Mouse (Mus musculus): Measurements from ENCODE around the gene Ifitm7.
"Not testable (repeated sequence)": the region's sequence is repeated elsewhere in the genome, so short reads cannot be mapped to it uniquely, and the experiment has no call there.

Ifitm7 gene

GRCm38 (mm10) chr16:13981726-13982125 is 5.0 kb downstream of the Ifitm7 start:
- in situ Hi-C loops (cut with MboI; ENCODE audit: low sequenced_read_pairs): not testable (repeated sequence)

- in situ Hi-C loops (cut with MboI; ENCODE audit: low sequenced_read_pairs): not testable (repeated sequence)
These were observed 9.7 kb downstream of the Ifitm7 start for GRCm38 (mm10) chr16:13977026-13977425.

GRCm38 (mm10) chr16:13976358-13976896 is 10.3 kb downstream of the Ifitm7 start:
- in situ Hi-C loops (cut with MboI; ENCODE audit: low sequenced_read_pairs): not testable (repeated sequence)

DNA sequence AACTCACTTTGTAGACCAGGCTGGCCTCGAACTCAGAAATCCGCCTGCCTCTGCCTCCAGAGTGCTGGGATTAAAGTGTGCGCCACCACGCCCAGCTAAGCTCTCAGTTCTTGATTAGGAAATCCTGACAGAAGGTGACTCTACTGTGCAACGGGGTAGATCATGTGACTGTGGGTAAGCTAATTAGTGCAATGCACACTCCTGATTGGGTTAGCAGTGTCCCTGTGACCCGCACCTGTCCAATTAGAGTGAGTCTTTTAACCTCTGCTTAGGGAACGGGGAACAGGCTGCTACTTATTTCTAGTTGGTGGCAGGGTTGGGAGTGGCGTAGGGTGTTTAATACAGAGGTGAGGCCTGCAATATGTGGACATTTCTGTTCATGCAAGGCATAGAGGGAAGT is 14.6 kb downstream of the Ifitm7 start:
- in situ Hi-C loops (cut with MboI; ENCODE audit: low sequenced_read_pairs): no loop called here

GRCm38 (mm10) chr16:13969096-13969495 is 17.6 kb downstream of the Ifitm7 start:
- in situ Hi-C loops (cut with MboI; ENCODE audit: low sequenced_read_pairs): no loop called here

DNA sequence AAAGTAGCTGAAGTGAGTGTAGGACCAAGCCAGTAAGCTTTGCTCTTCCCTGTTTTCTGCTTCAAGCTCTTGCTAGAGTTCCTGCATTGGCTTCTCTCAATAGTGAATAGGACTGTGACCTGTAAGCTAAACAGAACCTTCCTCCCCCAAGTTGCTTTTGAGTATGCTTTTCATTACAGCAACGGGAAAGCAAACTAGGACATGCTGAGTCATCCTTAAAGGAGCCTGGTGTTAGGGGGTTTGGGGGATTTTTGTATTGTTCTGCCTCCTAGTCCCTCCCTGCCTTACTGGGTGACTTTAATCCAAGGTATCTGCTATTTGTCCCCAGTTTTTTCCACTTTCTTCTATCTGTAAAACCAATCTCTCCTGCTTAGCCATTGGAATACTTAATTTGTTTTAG is 24.6 kb downstream of the Ifitm7 start:
- in situ Hi-C loops (cut with MboI; ENCODE audit: low sequenced_read_pairs): no loop called here

- in situ Hi-C loops (cut with MboI; ENCODE audit: low sequenced_read_pairs): no loop called here
These were observed 35.4 kb downstream of the Ifitm7 start for GRCm38 (mm10) chr16:13951245-13951644.

GRCm38 (mm10) chr16:13946306-13946705 is 40.4 kb downstream of the Ifitm7 start:
- in situ Hi-C loops (cut with MboI; ENCODE audit: low sequenced_read_pairs): no loop called here

DNA sequence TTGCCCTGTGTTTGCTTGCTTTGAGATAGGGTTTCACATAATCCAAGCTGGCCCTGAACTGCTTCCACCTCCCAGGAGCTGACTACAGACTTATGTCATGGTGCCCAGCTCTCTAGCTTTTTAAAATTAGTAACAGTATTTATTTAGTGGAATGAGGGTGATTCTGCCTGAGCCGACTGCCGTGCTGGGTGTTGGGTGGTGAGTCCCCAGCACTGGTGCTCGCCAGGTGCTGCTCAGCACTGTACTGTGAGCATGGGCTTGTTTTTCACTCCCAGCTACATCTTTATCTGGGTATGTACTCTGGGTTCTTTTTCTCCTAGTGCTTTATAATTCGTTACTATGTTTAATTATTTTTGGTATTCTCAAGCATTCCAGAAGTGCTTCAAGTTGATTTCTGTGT is 41.5 kb downstream of the Ifitm7 start:
- in situ Hi-C loops (cut with MboI; ENCODE audit: low sequenced_read_pairs): no loop called here

- in situ Hi-C loops (cut with MboI; ENCODE audit: low sequenced_read_pairs): no loop called here
These were observed 41.9 kb downstream of the Ifitm7 start for GRCm38 (mm10) chr16:13944752-13945151.

- in situ Hi-C loops (cut with MboI; ENCODE audit: low sequenced_read_pairs): no loop called here
These were observed 42.5 kb downstream of the Ifitm7 start for GRCm38 (mm10) chr16:13944178-13944577.

DNA sequence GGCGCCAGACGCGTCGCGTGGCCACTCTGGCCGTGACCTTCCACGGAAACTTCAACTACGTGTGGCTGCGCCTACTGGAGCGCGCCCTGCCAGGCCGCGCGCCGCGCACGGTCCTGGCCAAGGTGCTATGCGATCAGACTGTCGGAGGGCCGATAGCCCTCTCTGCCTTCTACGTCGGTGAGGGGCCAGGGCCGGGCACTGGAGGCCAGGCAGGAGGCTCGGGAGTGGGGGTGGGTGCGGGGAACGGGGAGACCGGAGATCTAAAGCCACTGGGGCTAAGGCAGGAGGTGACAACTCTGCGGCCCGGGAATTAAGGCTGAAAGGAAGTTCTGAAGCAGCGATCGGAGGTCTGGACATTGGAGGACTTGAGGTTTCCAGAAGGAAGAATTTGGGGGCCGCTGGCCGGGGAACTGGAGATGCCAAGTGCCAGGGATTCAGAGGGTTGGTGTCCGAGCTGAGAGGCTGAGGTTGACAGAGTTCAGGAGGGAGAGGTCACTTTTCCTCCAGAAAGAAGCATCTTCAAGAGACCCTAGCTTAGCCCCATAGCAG is 45.8 kb downstream of the Ifitm7 start:
- in situ Hi-C loops (cut with MboI; ENCODE audit: low sequenced_read_pairs): no loop called here

DNA sequence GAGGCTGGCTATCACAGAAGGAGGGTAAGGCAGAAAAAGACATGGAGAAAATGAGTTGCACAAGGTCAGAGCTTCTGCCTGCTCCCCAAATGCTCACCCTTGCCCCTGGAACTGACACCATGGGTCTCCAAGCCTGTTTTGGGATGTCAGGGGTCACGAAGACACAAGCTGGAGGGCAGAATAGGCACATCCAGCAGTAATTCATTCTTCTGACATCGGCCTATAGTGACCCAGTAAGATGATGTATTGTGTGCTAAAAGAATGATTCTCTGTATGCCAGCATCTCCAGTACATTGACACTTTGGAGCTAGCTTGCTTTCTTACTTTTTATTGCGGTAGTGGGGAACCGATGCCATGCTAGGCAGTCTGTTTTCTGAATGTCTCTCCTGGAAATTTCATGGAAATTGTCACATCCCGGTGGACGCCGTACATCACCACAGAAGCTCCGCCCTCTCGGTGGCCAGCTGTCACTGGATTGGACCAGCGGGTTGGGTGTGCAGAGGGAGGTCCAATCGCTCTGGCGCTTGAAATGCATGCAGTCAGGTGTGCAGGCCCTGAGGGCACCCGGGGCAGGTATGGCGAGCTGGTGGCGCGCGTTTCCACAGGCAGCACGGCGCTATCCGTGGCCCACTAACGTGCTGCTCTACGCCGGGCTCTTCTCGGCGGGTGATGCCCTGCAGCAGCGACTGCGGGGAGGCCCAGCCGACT is 46.4 kb downstream of the Ifitm7 start:
- in situ Hi-C loops (cut with MboI; ENCODE audit: low sequenced_read_pairs): no loop called here
